Mouse (Mus musculus): ENCODE measurements at regions not wholly inside any gene's neighbourhood (a gene's known extent, or its start where the extent isn't known, plus 50 kb on each side); places are given as distances from the start of the nearest gene placed in this dataset.
A peak's percentile ranks its signal among the peaks of the same experiment; 100 is the strongest.

GRCm38 (mm10) chr3:29831346-29831745, 716.5 kb downstream of the Mecom start:
- H3K4me3 ChIP-seq (replicated peaks; ENCODE audit: low read length): no peak overlapping the region
- H3K9me3 ChIP-seq (ENCODE audit: low read length): peaks cover 9% of the 10 kb centered on the region
- TF ChIP-seq CTCF (conservative IDR thresholded peaks at IDR 0.05; ENCODE audit: low read length) (no peak), POU5F1 (IDR thresholded peaks at IDR 0.05; ENCODE audit: borderline replicate concordance, low read length) (no peak), NANOG (IDR thresholded peaks at IDR 0.05; ENCODE audit: borderline replicate concordance, low read length) (no peak)
- no peaks in the 10 kb centered on the region for H3K36me3 ChIP-seq (ENCODE audit: insufficient read depth, low read length)
- no peaks in the 10 kb centered on the region for H3K4me1 ChIP-seq (replicated peaks; ENCODE audit: low read depth, low read length)
- H3K27me3 ChIP-seq (ENCODE audit: insufficient read depth, low read length): no peaks in the 10 kb centered on the region

DNA sequence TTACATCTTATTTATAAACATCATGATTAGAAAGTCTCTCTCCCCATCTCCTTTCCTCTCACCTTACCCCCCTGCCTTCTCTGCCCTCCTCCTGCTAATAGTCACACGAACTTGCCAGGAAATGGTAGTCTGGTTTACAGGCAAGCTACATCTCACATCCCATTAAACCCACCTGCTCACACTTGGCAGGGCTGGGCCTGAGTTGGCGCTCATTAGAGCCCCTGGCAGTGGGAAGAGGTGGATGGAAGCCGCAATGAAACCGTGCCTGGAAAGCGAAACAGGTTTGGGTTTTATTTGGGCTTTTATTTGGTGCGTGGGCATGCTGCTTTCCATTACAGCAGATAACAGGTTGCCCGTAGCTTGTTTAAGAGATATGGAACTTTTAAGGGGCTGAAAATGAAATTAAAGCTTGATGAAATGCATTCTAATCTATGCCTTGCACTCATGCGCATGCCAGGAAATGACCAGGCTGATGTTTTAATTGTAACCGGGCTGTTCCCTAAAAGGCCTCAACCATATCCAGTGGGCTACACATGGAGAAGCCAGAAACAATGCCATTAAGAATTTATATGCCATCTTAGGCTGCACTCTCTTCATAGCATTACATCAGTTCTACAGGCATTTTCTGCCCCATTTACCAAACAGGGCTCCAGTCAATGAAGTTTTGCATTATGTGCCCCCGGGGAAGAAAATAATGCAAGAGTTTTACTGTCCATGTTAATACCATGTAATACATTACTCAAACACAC, 725.0 kb downstream of the Mecom start:
- H3K27me3 ChIP-seq (ENCODE audit: insufficient read depth, low read length): no peaks in the 10 kb centered on the region
- no peaks in the 10 kb centered on the region for H3K9me3 ChIP-seq (ENCODE audit: low read length)
- H3K4me1 ChIP-seq (replicated peaks; ENCODE audit: low read depth, low read length): no peaks in the 10 kb centered on the region
- no peaks in the 10 kb centered on the region for H3K36me3 ChIP-seq (ENCODE audit: insufficient read depth, low read length)
- TF ChIP-seq NANOG (IDR thresholded peaks at IDR 0.05; ENCODE audit: borderline replicate concordance, low read length): no peak
- TF ChIP-seq CTCF (conservative IDR thresholded peaks at IDR 0.05; ENCODE audit: low read length): no peak
- no peak for TF ChIP-seq POU5F1 (IDR thresholded peaks at IDR 0.05; ENCODE audit: borderline replicate concordance, low read length)
- H3K4me3 ChIP-seq (replicated peaks; ENCODE audit: low read length): no peak overlapping the region

GRCm38 (mm10) chr3:29816964-29817363, 730.8 kb downstream of the Mecom start:
- Histone ChIP-seq H3K9me3 (ENCODE audit: low read length) (no peaks in the 10 kb centered on the region), H3K4me1 (replicated peaks; ENCODE audit: low read depth, low read length) (no peaks in the 10 kb centered on the region), H3K36me3 (ENCODE audit: insufficient read depth, low read length) (no peaks in the 10 kb centered on the region), H3K4me3 (replicated peaks; ENCODE audit: low read length) (no peak overlapping the region), H3K27me3 (ENCODE audit: insufficient read depth, low read length) (no peaks in the 10 kb centered on the region)
- no peak for TF ChIP-seq POU5F1 (IDR thresholded peaks at IDR 0.05; ENCODE audit: borderline replicate concordance, low read length)
- TF ChIP-seq NANOG (IDR thresholded peaks at IDR 0.05; ENCODE audit: borderline replicate concordance, low read length): no peak
- no peak for TF ChIP-seq CTCF (conservative IDR thresholded peaks at IDR 0.05; ENCODE audit: low read length)

DNA sequence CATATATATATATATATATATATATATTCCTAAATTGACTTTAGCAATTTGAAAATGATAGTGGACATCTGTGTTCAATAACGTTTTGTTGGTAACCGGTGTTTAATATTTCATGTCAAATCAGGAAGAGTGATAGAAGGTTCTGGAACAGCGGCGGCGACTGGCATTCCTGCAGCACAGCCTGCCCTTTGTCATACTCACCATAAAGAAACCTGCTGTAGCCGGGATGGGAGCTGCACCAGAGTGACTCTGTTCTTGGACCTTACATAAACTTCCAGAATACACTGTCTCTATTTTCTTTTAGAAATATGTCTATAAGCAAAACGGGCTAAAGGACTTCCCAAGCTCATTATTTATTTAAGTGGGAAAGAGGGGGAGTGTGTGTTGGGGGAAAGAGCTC, 731.5 kb downstream of the Egfem1 start:
- no peaks in the 10 kb centered on the region for H3K36me3 ChIP-seq (ENCODE audit: insufficient read depth, low read length)
- no peaks in the 10 kb centered on the region for H3K9me3 ChIP-seq (ENCODE audit: low read length)
- no peak for TF ChIP-seq CTCF (conservative IDR thresholded peaks at IDR 0.05; ENCODE audit: low read length)
- no peak for TF ChIP-seq POU5F1 (IDR thresholded peaks at IDR 0.05; ENCODE audit: borderline replicate concordance, low read length)
- TF ChIP-seq NANOG (IDR thresholded peaks at IDR 0.05; ENCODE audit: borderline replicate concordance, low read length): no peak
- H3K27me3 ChIP-seq (ENCODE audit: insufficient read depth, low read length): no peaks in the 10 kb centered on the region
- no peaks in the 10 kb centered on the region for H3K4me1 ChIP-seq (replicated peaks; ENCODE audit: low read depth, low read length)
- H3K4me3 ChIP-seq (replicated peaks; ENCODE audit: low read length): no peak overlapping the region

- H3K4me3 ChIP-seq (replicated peaks; ENCODE audit: low read length): no peak overlapping the region
- TF ChIP-seq CTCF (conservative IDR thresholded peaks at IDR 0.05; ENCODE audit: low read length): peak; percentile 80
- TF ChIP-seq POU5F1 (IDR thresholded peaks at IDR 0.05; ENCODE audit: borderline replicate concordance, low read length): no peak
- no peak for TF ChIP-seq NANOG (IDR thresholded peaks at IDR 0.05; ENCODE audit: borderline replicate concordance, low read length)
Measured at GRCm38 (mm10) chr3:29812480-29813240, 730.8 kb downstream of the Egfem1 start.

GRCm38 (mm10) chr3:29806046-29806445, 724.2 kb downstream of the Egfem1 start:
- no peaks in the 10 kb centered on the region for H3K9me3 ChIP-seq (ENCODE audit: low read length)
- no peak overlapping the region for H3K4me3 ChIP-seq (replicated peaks; ENCODE audit: low read length)
- TF ChIP-seq CTCF (conservative IDR thresholded peaks at IDR 0.05; ENCODE audit: low read length) (no peak), POU5F1 (IDR thresholded peaks at IDR 0.05; ENCODE audit: borderline replicate concordance, low read length) (no peak), NANOG (IDR thresholded peaks at IDR 0.05; ENCODE audit: borderline replicate concordance, low read length) (no peak)
- no peaks in the 10 kb centered on the region for H3K4me1 ChIP-seq (replicated peaks; ENCODE audit: low read depth, low read length)
- no peaks in the 10 kb centered on the region for H3K36me3 ChIP-seq (ENCODE audit: insufficient read depth, low read length)
- H3K27me3 ChIP-seq (ENCODE audit: insufficient read depth, low read length): no peaks in the 10 kb centered on the region

More at GRCm38 (mm10) chr3:29812480-29813240, 730.8 kb downstream of the Egfem1 start:
- no peaks in the 10 kb centered on the region for H3K27me3 ChIP-seq (ENCODE audit: insufficient read depth, low read length)
- H3K9me3 ChIP-seq (ENCODE audit: low read length): no peaks in the 10 kb centered on the region
- no peaks in the 10 kb centered on the region for H3K4me1 ChIP-seq (replicated peaks; ENCODE audit: low read depth, low read length)
- H3K36me3 ChIP-seq (ENCODE audit: insufficient read depth, low read length): no peaks in the 10 kb centered on the region

- H3K4me1 ChIP-seq (replicated peaks; ENCODE audit: low read depth, low read length): no peaks in the 10 kb centered on the region
- TF ChIP-seq POU5F1 (IDR thresholded peaks at IDR 0.05; ENCODE audit: borderline replicate concordance, low read length): no peak
- no peak for TF ChIP-seq CTCF (conservative IDR thresholded peaks at IDR 0.05; ENCODE audit: low read length)
- no peaks in the 10 kb centered on the region for H3K36me3 ChIP-seq (ENCODE audit: insufficient read depth, low read length)
- H3K4me3 ChIP-seq (replicated peaks; ENCODE audit: low read length): no peak overlapping the region
- no peaks in the 10 kb centered on the region for H3K9me3 ChIP-seq (ENCODE audit: low read length)
- H3K27me3 ChIP-seq (ENCODE audit: insufficient read depth, low read length): no peaks in the 10 kb centered on the region
Measured at GRCm38 (mm10) chr3:29803456-29803855, 721.6 kb downstream of the Egfem1 start.

GRCm38 (mm10) chr3:29801081-29801480, 719.3 kb downstream of the Egfem1 start:
- TF ChIP-seq NANOG (IDR thresholded peaks at IDR 0.05; ENCODE audit: borderline replicate concordance, low read length) (no peak), POU5F1 (IDR thresholded peaks at IDR 0.05; ENCODE audit: borderline replicate concordance, low read length) (no peak), CTCF (conservative IDR thresholded peaks at IDR 0.05; ENCODE audit: low read length) (no peak)

More at GRCm38 (mm10) chr3:29801081-29801480, 719.3 kb downstream of the Egfem1 start:
- Histone ChIP-seq H3K4me1 (replicated peaks; ENCODE audit: low read depth, low read length) (no peaks in the 10 kb centered on the region), H3K9me3 (ENCODE audit: low read length) (no peaks in the 10 kb centered on the region), H3K27me3 (ENCODE audit: insufficient read depth, low read length) (no peaks in the 10 kb centered on the region), H3K36me3 (ENCODE audit: insufficient read depth, low read length) (no peaks in the 10 kb centered on the region), H3K4me3 (replicated peaks; ENCODE audit: low read length) (no peak overlapping the region)

All from E14TG2a.4 (cell line).